Mouse (Mus musculus) c-Kit-positive CD71-negative TER-119-negative erythroid progenitor cells, embryonic 14.5 days (primary cell): Measurements from ENCODE around the gene Serpina5.

Experiments used
- DNase-seq: peaks from one replicate; pipeline ENCODE4 v3.0.0-alpha.2; 2013; ENCODE audit warnings: low read depth

Gene Serpina5

DNA sequence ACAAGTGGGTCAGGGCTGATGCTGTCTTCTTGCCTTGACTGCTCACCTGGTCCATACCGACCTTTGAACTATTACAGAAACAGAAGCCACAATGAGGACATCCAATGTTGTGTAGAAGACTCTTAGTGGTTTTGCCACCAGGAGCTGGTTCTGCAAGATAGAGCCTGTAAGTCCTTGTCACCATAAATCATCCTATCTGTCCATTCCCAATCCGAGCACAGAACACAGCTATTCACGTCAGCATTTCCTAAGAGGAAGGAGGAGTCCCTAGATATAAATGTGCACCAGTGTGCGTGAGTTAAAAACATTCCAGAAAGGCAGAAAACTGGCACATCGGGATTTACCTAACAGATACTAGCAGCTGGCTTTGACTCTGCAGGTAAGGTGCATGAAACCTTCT lies 26.8 kb downstream of the Serpina5 start, which contains the start of gene Serpina3b:
Gene Serpina3b, plus strand, starts transcription at position 301 of the 400 bp plus-strand sequence.
- DNase-seq, result no peak

DNA sequence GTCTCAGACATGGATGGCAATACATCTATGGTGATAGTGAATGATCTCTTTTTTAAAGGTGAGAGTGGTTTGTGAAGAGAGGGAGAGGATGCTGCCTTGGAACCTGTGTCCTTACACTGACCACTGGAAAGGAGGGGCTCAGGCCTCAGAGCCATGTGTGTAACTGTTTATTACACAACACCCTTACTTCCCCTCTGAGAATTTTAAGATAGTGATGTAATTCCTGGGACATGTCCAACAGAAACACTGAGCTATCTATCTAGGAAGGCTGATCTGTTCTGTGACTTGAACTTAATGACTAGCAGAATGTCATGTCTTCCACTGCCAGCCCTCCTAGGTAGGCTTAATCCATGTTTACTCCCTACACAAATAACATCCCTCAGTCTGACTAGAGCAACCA lies 30.1 kb downstream of the Serpina5 start:
- DNase-seq, result no peak

DNA sequence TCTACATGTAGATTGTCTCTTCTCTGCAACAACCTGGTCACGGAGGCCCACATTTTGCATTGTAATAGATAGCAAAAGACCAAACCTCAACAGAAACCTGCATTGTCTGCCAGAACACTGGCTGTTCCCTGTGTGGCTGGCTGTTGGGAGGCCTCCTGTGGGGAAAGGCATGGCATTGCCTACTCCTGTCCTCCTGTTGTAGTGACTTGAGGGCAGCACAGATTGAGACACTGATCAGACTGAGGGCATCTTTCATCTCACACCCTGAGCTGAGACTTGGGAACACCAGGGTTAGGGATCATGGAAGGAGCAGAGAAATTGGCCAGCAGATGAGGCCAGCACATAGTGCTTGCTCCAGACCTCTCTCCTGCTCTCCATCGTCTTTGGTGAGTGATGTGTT lies 37.3 kb downstream of the Serpina5 start:
- DNase-seq, result no peak

DNA sequence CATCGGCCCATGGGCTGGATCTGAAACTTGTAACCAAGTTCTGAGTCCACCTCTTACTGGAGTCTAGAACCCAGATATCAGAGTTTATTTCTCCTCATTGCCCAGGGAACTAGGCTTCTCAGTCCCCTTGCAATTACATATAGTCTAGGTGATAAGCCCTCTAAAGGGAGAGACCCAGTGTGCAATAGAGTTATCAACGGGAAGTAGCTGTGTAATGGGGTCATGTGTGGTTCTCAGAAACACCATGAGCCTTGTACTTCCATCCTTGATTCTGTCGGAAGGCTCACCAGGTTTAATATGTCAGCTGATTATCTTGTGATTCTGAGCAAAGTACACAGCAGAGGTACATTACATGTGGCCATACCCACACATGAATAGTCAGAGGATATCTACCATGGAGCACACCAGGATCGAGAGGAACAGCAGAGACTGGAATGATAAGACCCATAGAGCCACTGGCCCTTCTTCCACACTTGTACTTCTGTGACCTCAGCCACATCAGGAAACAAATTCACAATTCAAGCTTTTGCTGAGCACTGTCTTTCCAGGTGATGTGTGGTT lies 39.7 kb downstream of the Serpina5 start:
- no peak for DNase-seq

DNA sequence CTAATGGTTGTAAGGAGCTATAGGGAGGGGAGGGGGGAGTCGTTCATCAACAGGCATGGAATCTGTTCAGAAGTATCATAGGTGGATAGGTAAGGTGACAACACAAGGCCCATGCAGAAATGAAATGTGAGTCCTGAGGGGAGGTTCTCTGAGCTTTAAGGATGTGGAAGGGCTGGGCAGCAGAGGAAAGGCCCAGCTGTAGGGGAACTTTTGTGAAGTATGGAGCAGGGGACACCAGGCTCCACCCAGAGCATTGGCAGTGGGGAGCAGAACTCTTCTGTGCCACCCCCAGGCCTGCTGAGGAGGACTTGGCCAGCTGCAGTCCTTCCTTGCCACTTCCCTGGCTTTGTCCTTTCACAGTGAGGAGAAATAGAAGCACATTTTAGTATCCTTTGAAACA lies 40.6 kb downstream of the Serpina5 start:
- DNase-seq, result no peak

DNA sequence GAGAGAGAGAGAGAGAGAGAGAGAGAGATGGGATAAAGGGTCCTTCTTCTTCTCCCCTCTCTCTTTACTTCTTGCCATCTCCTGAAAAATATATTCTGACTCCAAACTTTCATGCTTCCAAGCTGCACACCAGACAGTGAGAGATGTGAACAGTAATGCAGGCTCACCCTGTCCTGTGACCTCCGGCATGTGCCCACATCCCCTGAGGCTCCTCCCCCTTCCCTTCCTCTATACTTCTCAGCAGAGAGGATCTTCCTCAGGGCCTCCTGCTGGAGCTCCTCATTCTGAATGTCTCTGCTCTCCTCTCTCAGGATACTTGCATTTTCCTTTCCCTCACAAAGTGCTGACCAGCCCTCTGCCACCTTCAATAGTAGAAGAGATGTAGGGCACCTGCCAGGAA lies 41.5 kb downstream of the Serpina5 start:
- no peak for DNase-seq

DNA sequence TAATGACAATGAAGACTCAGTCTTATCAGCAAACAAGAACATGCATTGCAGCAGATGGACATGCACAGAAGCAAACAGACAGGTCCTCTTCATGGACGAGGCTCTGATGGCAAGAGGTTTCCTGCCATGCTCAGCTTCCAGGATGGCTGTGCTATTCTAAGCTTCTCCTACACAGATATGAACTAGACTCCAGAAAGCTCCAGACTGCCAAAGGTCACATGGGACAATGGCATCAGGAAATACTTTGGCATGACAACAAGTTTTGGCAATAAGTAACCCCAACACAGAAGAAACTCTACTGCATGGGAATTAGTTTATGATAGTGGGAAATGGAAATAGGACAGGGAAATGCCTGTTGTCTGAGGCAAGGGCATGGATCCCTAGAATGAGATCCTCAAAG lies 42.4 kb downstream of the Serpina5 start:
- DNase-seq, result no peak

DNA sequence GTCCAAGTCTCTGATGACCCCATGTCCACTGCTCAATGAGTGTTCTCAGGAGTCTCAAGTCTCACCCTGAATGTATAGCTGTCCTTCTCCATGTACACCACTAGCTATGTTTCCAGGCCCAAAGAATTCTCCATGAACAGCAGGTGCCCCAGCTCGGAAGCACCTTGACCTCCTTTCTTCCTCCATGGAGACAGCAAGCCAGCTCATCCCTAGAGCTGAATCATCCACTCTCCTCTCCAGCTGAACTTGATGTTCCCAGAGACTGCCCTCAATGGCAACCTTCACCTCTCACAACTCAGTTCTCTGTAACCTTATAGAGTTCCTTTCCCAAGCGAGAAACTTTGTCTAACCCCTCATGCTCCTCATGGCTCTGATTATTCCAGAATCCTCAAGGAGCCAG lies 44.7 kb downstream of the Serpina5 start:
- no peak for DNase-seq

DNA sequence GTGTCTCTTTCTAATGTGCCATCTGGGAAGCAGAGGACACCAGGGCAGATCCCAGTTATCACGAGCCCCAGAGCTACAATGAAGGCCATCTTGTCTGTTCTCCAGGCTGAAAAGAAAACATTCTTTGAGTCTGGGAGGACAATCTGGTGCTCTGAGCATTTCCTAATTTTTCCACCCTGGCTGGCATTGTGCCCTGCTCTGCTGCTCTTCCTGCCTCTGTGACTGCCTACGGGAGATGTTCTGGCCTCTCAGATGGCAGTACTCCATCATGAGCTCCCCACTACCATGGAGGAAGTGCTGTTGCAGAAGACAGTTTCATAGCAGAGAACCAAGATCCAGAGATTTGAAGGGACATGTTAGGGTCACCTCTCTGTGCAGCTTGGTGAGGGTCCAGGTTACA lies 51.1 kb downstream of the Serpina5 start:
- no peak for DNase-seq

DNA sequence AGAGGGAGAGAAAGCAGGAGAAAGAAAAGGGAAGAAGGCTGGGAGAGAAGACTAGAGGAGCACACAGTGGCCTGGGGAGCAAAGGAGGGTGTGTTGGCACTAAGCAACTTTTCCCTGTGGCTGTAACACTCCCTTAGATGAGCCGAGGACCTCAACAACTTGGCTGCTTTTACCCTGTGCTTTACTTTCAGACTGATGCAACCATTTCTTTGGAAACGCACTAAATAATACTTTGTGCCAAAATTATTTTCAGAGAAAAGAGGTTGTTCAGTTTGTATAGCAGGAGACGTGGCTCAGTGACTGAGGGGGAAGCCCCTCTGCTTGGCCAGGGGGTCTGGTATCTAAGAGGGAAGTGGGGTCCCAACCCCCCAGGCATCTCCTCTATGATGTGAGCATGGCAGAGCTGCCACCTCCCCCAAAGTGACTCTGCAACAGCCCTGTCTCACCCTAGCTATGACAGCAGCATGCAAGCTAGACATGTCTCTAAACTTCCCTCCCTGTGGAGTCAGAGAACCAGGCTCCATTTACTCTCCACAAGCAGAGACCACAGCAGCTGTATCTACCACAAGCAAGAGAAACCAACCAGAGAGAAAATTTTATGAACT lies 52.2 kb downstream of the Serpina5 start:
- no peak for DNase-seq

DNA sequence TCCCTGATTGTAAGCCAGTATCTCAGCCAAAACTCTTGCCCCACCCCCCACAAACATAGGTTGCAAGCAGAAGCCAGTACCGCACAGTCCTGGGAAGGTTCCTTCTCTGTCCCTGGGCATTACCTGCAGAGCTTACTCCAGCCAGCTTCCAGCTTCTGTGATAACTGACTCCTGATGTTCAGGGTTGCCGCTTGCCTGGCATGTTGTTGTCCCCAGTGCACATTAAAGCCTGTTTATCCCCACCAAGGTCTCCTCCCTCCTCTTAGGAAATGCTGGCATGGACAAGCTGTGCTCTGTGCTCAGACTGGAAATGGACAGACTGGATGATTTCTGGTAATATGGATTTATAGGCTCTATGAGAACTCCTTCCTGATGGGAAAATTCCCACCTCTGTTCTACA lies 52.7 kb downstream of the Serpina5 start, which contains the start of gene Serpina3c:
Gene Serpina3c, minus strand, starts transcription at position 215 of the 400 bp plus-strand sequence.
- DNase-seq, result no peak
